Mouse (Mus musculus): ENCODE results near the gene Cacnb1. TPM values are rescaled to one million over a fixed set of nuclear protein-coding genes. Genes with fewer than 3 reads are reported as not detected.

The Cacnb1 gene
- polyA plus RNA-seq, 1 experiment from 2014 or later, result 63.0 TPM

DNA sequence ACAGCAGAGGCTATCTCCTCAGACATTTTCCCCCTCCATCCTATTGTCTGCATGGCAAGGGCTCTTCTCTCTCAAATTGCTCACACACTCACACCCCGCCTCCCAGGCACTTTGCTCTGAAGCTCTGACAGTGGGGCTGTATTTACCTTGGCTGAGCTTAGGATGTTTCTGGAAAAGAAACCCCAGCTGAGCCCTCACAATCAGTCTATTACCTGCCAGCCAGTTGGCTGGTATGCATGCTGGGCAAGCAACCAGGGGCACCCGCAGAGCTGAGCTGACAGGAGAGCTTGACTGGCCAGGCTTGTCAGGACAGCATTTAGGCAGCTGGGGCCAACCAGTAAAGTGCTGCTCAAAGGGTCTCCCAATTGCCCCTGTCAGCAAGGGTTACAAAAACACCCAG lies 55.7 kb downstream of the Cacnb1 start:
- peak overlapping the region; percentile 28; the same call in 1 of the 2 replicates for H3K27ac ChIP-seq (replicated peaks)

DNA sequence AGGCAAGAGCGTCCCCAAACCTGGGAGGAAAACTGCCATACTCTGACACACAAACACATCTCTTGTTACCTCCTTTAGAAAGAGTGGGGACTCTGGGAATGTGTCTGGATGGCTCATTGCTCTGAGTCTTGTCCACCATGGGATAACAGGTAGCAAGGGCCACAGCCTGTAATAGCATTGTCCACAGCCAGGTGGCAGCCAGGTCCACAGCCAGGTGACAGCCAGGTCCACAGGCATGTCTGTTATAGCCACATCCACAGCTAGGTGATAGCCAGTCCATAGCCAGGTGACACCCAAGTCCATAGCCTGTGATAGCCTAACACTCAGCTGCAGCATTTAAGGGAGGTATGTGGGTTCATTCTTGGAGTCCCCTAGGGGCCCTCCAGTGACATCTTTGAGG lies 61.9 kb downstream of the Cacnb1 start:
- H3K9me3 ChIP-seq (replicated peaks), result no peaks in the 10 kb centered on the region
- ATAC-seq (ENCODE audit: low FRiP score), result no peak
- no peak overlapping the region for H3K9ac ChIP-seq (replicated peaks)
- no peak overlapping the region for H3K27ac ChIP-seq (replicated peaks)
- no peaks in the 10 kb centered on the region for H3K27me3 ChIP-seq (replicated peaks)
- H3K4me3 ChIP-seq (replicated peaks), result no peak overlapping the region
- H3K4me1 ChIP-seq, result peaks cover 11% of the 10 kb centered on the region
- 91% methylated on average over 1 of the region's 1 CpGs for WGBS
- no peak overlapping the region for H3K4me2 ChIP-seq
- no peaks in the 10 kb centered on the region for H3K36me3 ChIP-seq

More for the DNA sequence above, 55.7 kb downstream of the Cacnb1 start:
- Histone ChIP-seq H3K27me3 (replicated peaks) (no peaks in the 10 kb centered on the region), H3K4me2 (no peak overlapping the region), H3K4me1 (peaks cover 10% of the 10 kb centered on the region), H3K9me3 (replicated peaks) (no peaks in the 10 kb centered on the region), H3K36me3 (no peaks in the 10 kb centered on the region), H3K9ac (replicated peaks) (no peak overlapping the region), H3K4me3 (replicated peaks) (no peak overlapping the region)
- ATAC-seq (ENCODE audit: low FRiP score), result no peak
- WGBS, result 50% methylated on average over 2 of the region's 2 CpGs

DNA sequence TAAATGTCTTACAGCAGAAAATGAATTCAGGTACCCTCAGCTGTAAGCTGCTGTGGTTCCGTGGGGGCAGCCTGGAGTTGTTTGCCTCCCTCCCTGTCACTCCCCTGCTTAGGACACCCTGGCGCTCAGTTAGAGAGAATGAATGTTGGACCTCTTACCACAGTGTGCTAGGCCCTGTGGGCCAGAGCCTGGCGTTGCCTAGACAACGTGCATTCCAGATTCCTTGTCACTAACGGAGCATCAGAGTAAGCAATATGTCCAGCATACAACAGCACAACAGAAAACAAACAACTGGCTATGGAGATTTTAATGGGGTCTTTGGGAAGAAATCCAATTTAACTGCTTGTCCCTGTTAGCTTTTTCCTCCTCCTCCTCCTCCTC lies 63.5 kb downstream of the Cacnb1 start:
- H3K4me3 ChIP-seq (replicated peaks), result no peak overlapping the region
- no peaks in the 10 kb centered on the region for H3K9me3 ChIP-seq (replicated peaks)
- WGBS, result 45% methylated on average over 5 of the region's 5 CpGs
- no peaks in the 10 kb centered on the region for H3K27me3 ChIP-seq (replicated peaks)
- peaks cover 16% of the 10 kb centered on the region for H3K4me1 ChIP-seq
- no peak overlapping the region for H3K4me2 ChIP-seq
- no peak overlapping the region for H3K9ac ChIP-seq (replicated peaks)
- no peak overlapping the region for H3K27ac ChIP-seq (replicated peaks)
- no peaks in the 10 kb centered on the region for H3K36me3 ChIP-seq
- no peak; the same call in 1 of the 2 replicates for ATAC-seq (ENCODE audit: low FRiP score)

DNA sequence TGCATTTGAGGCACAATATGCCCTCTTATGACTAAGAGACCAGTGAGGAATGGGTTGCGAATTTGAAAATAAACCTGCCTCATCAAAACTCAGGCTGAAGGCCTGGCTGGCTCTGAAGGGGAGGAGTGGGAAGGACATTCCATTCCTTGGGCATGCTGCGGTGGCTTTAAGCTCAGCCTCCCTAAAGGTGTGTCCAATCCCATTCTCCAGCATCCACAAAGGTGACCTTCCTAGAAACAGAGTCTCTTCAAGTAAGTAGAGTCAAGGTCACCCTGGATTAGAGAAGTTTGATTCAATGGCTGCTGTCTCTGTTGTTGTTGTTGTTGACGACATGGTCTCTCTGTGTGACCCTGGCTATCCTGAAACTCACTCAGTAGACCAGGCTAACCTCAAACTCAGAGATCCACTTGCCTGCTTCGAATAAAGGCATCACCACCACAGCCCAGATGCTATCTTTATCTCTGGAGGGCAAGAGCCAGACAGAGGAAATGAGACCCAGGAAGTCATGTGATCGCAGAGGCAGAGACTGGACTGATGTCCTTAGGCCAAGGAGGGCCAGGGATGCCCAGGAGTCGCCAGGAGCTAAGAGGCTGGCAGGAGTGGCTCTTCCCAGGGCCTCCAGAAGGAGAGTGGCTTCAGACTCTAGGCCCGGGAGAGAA lies 64.1 kb downstream of the Cacnb1 start:
- H3K4me3 ChIP-seq (replicated peaks), result no peak overlapping the region
- no peaks in the 10 kb centered on the region for H3K27me3 ChIP-seq (replicated peaks)
- 88% methylated on average over 7 of the region's 7 CpGs for WGBS
- ATAC-seq (ENCODE audit: low FRiP score), result no peak
- no peak overlapping the region for H3K4me2 ChIP-seq
- no peaks in the 10 kb centered on the region for H3K9me3 ChIP-seq (replicated peaks)
- no peaks in the 10 kb centered on the region for H3K36me3 ChIP-seq
- H3K27ac ChIP-seq (replicated peaks), result no peak overlapping the region
- peaks cover 16% of the 10 kb centered on the region for H3K4me1 ChIP-seq
- H3K9ac ChIP-seq (replicated peaks), result no peak overlapping the region

DNA sequence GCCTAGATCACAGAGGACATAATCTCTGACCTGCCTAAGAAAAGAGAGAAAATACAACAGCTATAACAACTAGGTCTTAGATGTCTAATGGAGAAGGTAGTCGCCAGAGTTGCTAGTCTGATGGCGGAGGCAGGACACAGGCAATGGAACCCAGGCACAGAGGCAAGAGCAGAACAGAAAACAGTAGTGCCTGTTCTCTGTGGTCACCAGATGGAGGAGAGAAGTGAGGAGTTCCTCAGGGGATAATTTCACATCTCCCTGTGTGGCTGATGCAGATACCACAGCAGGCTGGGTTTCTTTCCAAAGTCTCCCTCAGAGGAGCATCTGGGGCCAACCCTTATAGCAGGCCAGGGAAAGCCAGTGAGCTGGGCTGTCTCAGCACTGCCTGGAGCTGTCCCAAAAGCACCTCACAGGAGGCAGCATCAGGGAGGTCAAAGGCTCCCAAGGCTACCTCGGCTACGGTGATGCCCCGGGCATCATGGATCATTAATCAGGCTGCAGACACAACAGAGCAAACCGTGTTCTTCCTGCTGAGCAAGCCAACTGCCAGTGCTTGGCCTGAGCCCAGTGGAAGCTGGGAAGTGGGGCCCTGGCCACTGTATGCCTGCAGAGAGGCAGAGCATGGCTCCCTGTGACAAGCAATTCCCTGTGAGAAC lies 65.8 kb downstream of the Cacnb1 start:
- Histone ChIP-seq H3K4me1 (peaks cover 16% of the 10 kb centered on the region), H3K4me3 (replicated peaks) (no peak overlapping the region), H3K36me3 (no peaks in the 10 kb centered on the region), H3K9me3 (replicated peaks) (no peaks in the 10 kb centered on the region), H3K27me3 (replicated peaks) (no peaks in the 10 kb centered on the region), H3K4me2 (no peak overlapping the region), H3K27ac (replicated peaks) (0 out of 2 replicates have a peak overlapping the region, but pooled peaks have one; percentile 14), H3K9ac (replicated peaks) (no peak overlapping the region)
- 34% methylated on average over 6 of the region's 6 CpGs for WGBS
- no peak for ATAC-seq (ENCODE audit: low FRiP score)

DNA sequence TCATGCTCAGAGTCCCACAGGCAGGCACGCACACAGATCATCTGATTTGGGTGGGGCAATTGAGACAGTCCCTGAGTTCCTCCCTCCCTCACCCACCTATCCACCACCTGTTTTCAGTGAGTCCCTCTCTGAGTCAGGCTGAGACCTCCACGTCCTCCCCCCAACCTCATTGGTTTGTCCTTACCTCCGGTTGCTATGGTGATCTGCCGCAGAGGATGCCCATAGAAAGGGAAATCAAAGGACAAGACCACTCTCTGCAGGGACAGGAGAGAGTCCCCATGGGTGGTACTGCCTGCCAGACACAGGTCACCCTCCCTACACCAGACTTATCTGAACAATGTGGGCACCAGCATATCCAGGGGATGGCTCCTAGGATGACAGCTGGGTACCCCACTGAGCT lies 66.9 kb downstream of the Cacnb1 start:
- no peak overlapping the region for H3K4me3 ChIP-seq (replicated peaks)
- H3K27ac ChIP-seq (replicated peaks), result no peak overlapping the region
- peaks cover 16% of the 10 kb centered on the region for H3K4me1 ChIP-seq
- H3K9ac ChIP-seq (replicated peaks), result no peak overlapping the region
- no peak overlapping the region for H3K4me2 ChIP-seq
- no peak for ATAC-seq (ENCODE audit: low FRiP score)
- no peaks in the 10 kb centered on the region for H3K9me3 ChIP-seq (replicated peaks)
- WGBS, result 38% methylated on average over 4 of the region's 4 CpGs
- no peaks in the 10 kb centered on the region for H3K27me3 ChIP-seq (replicated peaks)
- no peaks in the 10 kb centered on the region for H3K36me3 ChIP-seq

DNA sequence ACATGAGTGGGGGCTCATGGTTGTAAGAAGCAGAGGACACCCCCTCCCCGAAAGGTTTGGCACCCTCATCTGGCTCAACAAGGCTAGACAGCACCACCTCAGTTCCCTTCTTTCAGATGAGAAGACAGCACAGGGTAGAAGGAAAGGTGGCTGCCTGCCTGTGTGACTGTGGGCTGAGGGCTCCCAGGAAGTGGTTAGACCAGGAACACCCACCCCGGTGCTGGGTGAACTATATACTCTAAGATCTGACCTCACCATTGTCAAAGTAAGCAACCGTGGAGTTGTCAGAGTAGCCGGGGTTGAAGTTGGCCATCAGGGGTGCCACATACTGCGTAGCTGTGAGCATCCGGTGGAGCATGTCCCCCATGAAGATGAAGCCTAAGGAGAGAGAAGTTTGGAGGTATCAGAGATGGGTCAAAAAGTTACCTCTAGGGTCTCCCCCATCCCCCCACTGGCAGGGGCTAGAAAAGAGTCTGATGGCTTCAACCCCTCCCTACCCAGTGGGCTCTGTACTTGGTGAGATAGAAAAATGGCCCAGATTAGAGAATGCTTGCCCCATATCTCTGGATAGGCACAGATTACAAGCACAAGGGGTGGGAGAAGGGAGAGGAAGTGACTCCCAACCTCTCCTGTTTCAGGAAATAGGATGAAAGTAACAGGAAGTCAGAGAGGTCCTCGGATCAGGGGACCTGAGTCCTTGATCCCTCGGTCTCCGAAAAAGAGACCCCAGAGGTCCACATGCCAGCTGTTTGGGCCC lies 67.5 kb downstream of the Cacnb1 start:
- ATAC-seq (ENCODE audit: low FRiP score), result no peak
- Histone ChIP-seq H3K27me3 (replicated peaks) (no peaks in the 10 kb centered on the region), H3K4me1 (peaks cover 19% of the 10 kb centered on the region), H3K4me2 (no peak overlapping the region), H3K9me3 (replicated peaks) (no peaks in the 10 kb centered on the region), H3K9ac (replicated peaks) (no peak overlapping the region), H3K4me3 (replicated peaks) (no peak overlapping the region), H3K36me3 (no peaks in the 10 kb centered on the region), H3K27ac (replicated peaks) (no peak overlapping the region)
- WGBS, result 88% methylated on average over 9 of the region's 9 CpGs

DNA sequence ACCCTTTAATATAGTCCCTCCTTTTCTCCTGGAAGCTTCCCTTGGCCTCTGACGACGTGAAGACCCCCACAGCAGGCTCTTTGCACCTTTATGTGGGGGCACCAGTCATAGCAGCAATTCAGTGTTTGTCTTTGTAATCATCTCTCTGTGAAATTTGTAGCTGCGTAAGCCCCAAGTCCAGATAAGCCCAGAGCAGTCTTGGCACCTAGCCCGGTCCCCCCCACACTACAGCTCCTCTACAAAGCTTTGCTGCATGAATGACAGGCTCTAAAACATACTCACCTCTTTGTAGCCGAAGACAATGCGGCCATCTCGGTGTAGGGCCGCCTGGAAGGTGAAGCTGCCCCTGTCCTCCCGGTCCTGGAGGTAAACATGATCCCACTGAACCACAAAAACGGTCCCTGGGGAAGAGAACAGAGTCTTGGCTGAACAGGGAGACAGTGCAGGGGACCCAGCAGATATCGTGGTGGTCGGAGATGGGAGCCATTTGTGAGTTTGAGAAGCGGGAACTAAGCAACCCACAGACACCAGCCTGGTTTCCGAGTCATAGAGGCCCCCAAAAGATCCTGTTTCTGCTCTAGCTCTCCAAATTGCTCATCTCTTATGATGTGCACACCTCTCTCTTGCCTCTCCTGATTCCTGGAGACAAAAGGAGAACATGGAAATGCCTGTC lies 68.2 kb downstream of the Cacnb1 start:
- 65% methylated on average over 14 of the region's 14 CpGs for WGBS
- H3K9me3 ChIP-seq (replicated peaks), result no peaks in the 10 kb centered on the region
- ATAC-seq (ENCODE audit: low FRiP score), result no peak

DNA sequence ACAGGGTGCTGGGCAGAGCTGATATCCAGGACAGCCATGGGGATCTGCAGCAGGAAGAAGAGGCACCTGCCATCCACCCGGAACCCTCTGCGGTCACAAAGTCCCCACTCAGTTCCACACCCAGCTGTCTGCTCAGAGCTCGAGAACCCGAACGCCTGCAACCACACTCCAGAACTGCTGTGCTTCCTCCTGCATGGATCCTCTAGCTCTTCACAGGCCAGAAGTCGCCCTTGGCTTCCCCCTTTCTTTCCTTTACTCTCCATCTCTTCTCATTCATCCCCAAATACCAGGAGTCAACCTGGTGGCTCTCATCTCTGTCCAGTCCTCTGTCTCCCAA lies 68.9 kb downstream of the Cacnb1 start:
- Histone ChIP-seq H3K27ac (replicated peaks) (no peak overlapping the region), H3K27me3 (replicated peaks) (no peaks in the 10 kb centered on the region), H3K4me1 (peaks cover 24% of the 10 kb centered on the region), H3K9ac (replicated peaks) (no peak overlapping the region), H3K4me2 (no peak overlapping the region), H3K4me3 (replicated peaks) (no peak overlapping the region), H3K36me3 (no peaks in the 10 kb centered on the region), H3K9me3 (replicated peaks) (no peaks in the 10 kb centered on the region)
- 96% methylated on average over 6 of the region's 6 CpGs for WGBS
- ATAC-seq (ENCODE audit: low FRiP score), result no peak

More for the DNA sequence above, 68.2 kb downstream of the Cacnb1 start:
- H3K4me3 ChIP-seq (replicated peaks), result no peak overlapping the region
- H3K4me2 ChIP-seq, result no peak overlapping the region
- H3K27me3 ChIP-seq (replicated peaks), result no peaks in the 10 kb centered on the region
- H3K36me3 ChIP-seq, result no peaks in the 10 kb centered on the region
- no peak overlapping the region for H3K27ac ChIP-seq (replicated peaks)
- H3K9ac ChIP-seq (replicated peaks), result no peak overlapping the region
- peaks cover 26% of the 10 kb centered on the region for H3K4me1 ChIP-seq

DNA sequence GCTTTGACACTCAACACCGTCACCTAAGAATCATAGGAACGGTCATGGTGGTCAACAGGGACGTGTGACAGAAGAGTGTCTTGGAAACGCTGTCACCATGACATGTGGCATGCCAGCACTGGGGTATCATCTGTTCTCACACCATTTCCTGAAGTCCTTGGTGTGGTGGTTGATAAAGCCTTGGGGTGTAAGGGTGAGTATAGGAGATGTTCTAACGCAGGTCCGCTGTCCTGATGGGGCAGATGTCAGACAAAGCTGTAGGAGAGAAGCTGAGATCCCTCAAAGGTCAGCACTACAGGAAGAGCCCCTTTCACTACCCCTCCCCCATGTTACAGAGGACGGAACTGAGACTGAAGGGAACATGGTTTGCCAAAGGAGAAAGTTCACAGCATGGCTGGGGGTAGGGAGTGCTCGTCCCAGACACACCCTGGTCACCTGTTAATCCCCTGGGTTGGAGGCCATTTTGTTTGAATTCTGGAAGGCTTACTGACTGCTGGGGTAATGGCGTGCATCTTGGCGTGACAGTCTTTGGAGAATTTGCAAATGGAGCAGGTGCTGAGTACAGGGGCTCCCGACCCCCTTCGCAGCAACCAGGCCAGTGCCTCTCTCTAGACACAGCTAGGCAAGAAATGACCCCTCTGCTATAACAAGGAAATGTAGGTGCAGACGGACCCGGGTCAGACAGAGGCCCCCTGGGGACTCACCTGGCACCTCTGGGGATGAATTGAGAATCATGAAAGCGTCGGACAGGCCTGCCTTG lies 69.5 kb downstream of the Cacnb1 start:
- WGBS, result 81% methylated on average over 16 of the region's 16 CpGs
- Histone ChIP-seq H3K4me2 (no peak overlapping the region), H3K27ac (replicated peaks) (no peak overlapping the region), H3K4me3 (replicated peaks) (no peak overlapping the region), H3K27me3 (replicated peaks) (no peaks in the 10 kb centered on the region), H3K36me3 (no peaks in the 10 kb centered on the region), H3K9ac (replicated peaks) (no peak overlapping the region), H3K4me1 (peaks cover 23% of the 10 kb centered on the region), H3K9me3 (replicated peaks) (no peaks in the 10 kb centered on the region)
- no peak for ATAC-seq (ENCODE audit: low FRiP score)

DNA sequence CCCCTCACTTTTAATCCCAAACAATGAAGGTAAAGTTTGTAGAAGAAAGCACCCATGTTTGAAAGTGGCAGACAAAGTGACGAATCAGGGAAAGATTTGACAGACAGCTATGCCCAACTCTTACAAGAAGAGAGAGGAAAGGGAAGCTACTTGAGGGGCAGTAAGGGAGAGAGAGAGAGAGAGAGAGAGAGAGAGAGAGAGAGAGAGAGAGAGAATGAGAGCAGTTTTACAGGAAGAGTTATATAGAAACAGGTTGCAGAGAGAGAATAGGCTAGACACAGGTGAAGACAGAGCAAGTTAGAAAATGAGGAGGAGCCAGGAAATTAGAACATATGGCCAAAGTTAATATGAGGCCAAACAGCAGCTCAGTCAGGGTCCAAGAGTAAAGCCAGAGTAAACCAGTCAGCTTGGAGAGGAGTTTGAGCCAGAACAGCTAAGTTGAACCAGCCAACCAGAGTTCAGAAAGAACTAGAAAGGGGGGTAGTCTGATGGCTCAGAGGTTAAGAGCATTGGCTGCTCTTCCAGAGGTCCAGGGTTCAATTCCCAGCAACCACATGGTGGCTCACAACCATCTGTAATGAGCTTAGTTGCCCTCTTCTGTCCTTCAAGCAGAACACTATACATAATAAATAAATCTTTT lies 70.3 kb downstream of the Cacnb1 start:
- H3K27ac ChIP-seq (replicated peaks), result no peak overlapping the region
- no peak for ATAC-seq (ENCODE audit: low FRiP score)
- H3K36me3 ChIP-seq, result no peaks in the 10 kb centered on the region
- H3K9me3 ChIP-seq (replicated peaks), result no peaks in the 10 kb centered on the region
- H3K9ac ChIP-seq (replicated peaks), result no peak overlapping the region
- H3K27me3 ChIP-seq (replicated peaks), result no peaks in the 10 kb centered on the region
- H3K4me3 ChIP-seq (replicated peaks), result no peak overlapping the region
- H3K4me2 ChIP-seq, result no peak overlapping the region
- 94% methylated on average over 1 of the region's 1 CpGs for WGBS
- peaks cover 23% of the 10 kb centered on the region for H3K4me1 ChIP-seq
